Mouse (Mus musculus): Measurements from ENCODE around the gene Vsir. TPM values are rescaled to one million over a fixed set of nuclear protein-coding genes. Genes with fewer than 3 reads are reported as not detected.
A peak's percentile ranks its signal among the peaks of the same experiment; 100 is the strongest.

The Vsir gene
- total RNA-seq, 1 experiment from 2014 or later: 251 TPM

- no peak for ATAC-seq (replicated peaks; ENCODE audit: insufficient number of reproducible peaks, low FRiP score, low TSS enrichment, poor library complexity, severe bottlenecking)
These were observed 4.6 kb downstream of the Vsir start for GRCm38 (mm10) chr10:60351248-60351647.

DNA sequence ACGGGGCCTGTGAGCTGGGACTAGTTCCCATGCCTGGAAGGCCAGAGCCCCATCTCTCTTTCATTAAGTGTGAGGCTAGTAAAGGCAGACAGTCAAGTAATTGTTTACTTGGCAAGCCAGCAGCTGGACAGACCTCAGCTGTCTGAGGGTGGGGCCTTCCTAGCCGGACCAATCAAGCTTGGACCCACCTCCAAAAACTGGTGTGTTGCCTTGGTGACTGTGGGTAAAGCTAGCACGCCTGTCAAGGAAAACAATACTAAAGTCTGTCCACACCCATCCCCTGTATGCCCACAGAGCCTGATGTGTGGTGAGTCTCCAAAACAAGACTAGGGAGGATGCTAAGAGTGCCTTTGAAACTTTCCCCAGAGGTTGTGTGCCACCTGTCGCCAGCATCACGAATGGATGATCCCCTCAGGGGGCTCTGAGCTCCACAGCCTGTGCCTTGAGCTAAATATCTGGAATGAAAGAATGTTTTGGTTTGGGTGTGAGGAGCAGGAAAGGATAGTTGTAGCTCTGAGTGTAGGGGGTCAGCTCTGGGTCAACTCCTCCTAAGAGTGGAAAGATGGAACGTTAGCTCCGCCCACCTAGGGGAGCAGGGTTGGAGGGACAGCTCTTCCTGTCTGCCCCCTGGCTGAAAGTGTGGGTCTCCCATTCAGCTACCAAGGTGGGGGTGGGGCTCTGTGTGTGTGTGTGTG lies 5.3 kb downstream of the Vsir start:
- peak; percentile 59 for ATAC-seq (replicated peaks; ENCODE audit: insufficient number of reproducible peaks, low FRiP score, low TSS enrichment, poor library complexity, severe bottlenecking)

DNA sequence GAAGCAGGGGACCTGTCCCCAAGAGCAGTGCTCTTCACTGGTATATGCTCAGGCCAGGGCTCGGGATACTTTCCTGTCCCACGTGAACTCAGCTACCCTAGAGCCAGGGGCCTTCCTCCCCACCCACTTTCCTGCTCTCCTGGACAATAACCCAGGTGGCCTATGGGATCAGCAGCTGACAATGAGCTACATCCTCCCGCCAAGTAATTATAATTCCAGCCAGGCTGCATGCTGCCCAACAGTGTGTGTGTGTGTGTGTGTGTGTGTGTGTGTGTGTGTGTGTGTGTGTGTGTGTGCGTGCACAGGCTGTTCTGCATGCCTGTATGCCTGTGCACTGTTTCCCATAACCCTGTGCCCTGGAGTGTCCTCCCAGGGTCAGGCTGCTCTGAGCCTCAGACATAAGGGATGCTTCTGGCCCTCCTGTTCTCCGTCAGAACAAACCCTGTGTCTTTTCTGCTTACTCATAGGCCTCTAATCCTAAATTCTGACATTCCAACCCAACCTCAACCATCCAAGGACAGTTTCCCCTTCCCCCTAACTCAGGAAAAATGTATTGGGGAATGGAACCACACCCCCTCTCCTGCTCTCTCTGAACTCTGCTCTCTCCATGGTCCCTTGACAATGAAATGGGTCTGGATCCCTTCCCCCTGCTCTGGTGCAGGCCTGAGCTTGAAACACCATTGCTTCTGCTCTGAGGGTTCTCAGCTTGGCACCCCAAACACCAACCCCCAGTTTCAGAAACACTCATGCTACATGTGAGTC lies 6.8 kb downstream of the Vsir start:
- ATAC-seq (replicated peaks; ENCODE audit: insufficient number of reproducible peaks, low FRiP score, low TSS enrichment, poor library complexity, severe bottlenecking): no peak

GRCm38 (mm10) chr10:60354003-60354325 lies 7.3 kb downstream of the Vsir start:
- ATAC-seq (replicated peaks; ENCODE audit: insufficient number of reproducible peaks, low FRiP score, low TSS enrichment, poor library complexity, severe bottlenecking): no peak

- ATAC-seq (replicated peaks; ENCODE audit: insufficient number of reproducible peaks, low FRiP score, low TSS enrichment, poor library complexity, severe bottlenecking): no peak
These were observed 8.4 kb downstream of the Vsir start for GRCm38 (mm10) chr10:60354881-60355677.

- no peak for ATAC-seq (replicated peaks; ENCODE audit: insufficient number of reproducible peaks, low FRiP score, low TSS enrichment, poor library complexity, severe bottlenecking)
These were observed 10.8 kb downstream of the Vsir start for GRCm38 (mm10) chr10:60357441-60357840.

DNA sequence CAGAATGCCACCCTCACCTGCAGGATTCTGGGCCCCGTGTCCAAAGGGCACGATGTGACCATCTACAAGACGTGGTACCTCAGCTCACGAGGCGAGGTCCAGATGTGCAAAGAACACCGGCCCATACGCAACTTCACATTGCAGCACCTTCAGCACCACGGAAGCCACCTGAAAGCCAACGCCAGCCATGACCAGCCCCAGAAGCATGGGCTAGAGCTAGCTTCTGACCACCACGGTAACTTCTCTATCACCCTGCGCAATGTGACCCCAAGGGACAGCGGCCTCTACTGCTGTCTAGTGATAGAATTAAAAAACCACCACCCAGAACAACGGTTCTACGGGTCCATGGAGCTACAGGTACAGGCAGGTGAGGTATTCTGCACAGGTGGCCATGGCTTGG lies 11.2 kb downstream of the Vsir start:
- ATAC-seq (replicated peaks; ENCODE audit: insufficient number of reproducible peaks, low FRiP score, low TSS enrichment, poor library complexity, severe bottlenecking): no peak

- ATAC-seq (replicated peaks; ENCODE audit: insufficient number of reproducible peaks, low FRiP score, low TSS enrichment, poor library complexity, severe bottlenecking): no peak
These were observed 12.1 kb downstream of the Vsir start for GRCm38 (mm10) chr10:60358776-60359175.

- ATAC-seq (replicated peaks; ENCODE audit: insufficient number of reproducible peaks, low FRiP score, low TSS enrichment, poor library complexity, severe bottlenecking): no peak
These were observed 15.1 kb downstream of the Vsir start for GRCm38 (mm10) chr10:60361615-60362309.

DNA sequence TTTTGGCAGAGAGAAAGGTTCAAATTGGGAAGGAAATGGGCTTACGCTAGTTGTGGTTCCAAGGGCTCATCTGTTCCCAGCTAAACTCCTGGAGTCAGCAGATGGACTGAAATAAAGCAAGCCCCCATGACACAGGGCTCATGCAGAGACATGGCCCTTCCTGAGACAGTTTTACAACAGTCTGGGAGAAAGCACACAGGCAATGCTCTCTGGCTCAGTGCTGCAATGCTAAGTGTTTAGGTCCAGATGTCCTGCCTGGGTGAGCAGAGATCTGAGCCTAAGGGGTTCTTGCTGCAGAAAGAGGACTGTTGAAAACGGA lies 15.6 kb downstream of the Vsir start:
- no peak for ATAC-seq (replicated peaks; ENCODE audit: insufficient number of reproducible peaks, low FRiP score, low TSS enrichment, poor library complexity, severe bottlenecking)

- ATAC-seq (replicated peaks; ENCODE audit: insufficient number of reproducible peaks, low FRiP score, low TSS enrichment, poor library complexity, severe bottlenecking): no peak
These were observed 16.8 kb downstream of the Vsir start for GRCm38 (mm10) chr10:60363426-60363825.

DNA sequence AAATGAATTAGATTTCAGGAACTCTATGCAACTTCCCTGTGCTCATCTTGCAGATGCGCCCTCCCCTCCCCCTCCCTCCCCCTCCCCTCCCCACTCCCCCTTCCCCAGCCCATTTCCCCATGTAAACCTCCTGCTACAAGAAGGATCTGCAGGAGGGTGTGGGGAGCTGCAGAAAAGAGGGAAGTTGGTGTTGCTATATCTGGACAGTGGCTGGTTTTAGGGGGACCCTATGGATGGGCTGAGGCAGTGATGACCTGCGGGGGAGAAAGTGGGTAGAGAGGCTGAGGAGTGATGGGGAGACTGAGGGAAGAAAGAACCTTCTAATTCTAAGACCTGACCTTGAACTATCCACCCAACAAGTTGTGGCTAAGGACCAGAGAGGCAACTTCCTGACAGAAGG lies 20.5 kb downstream of the Vsir start:
- peak; percentile 1; the same call in 1 of the 2 replicates for ATAC-seq (replicated peaks; ENCODE audit: insufficient number of reproducible peaks, low FRiP score, low TSS enrichment, poor library complexity, severe bottlenecking)

DNA sequence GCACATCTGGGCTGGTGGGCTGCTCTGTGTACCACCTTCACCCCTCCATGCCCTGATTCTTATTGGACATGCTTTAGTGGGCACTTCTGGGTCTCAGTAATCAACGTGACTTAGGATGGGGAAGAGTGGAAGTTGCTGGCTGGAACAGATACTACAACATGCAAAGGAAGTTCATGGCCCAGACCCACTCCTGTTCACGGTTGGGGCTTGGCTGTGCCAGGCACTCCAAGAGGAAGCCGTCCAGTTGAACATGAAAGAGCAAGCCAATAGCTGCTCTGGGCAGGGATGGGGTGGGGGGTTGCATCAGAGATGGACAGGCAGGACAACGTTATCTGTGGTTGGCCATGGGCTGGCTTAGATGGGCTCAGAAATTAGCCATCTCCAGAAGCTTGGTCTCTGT lies 21.3 kb downstream of the Vsir start:
- ATAC-seq (replicated peaks; ENCODE audit: insufficient number of reproducible peaks, low FRiP score, low TSS enrichment, poor library complexity, severe bottlenecking): no peak

- ATAC-seq (replicated peaks; ENCODE audit: insufficient number of reproducible peaks, low FRiP score, low TSS enrichment, poor library complexity, severe bottlenecking): peak; percentile 58
These were observed 22.8 kb downstream of the Vsir start for GRCm38 (mm10) chr10:60369405-60369804.

DNA sequence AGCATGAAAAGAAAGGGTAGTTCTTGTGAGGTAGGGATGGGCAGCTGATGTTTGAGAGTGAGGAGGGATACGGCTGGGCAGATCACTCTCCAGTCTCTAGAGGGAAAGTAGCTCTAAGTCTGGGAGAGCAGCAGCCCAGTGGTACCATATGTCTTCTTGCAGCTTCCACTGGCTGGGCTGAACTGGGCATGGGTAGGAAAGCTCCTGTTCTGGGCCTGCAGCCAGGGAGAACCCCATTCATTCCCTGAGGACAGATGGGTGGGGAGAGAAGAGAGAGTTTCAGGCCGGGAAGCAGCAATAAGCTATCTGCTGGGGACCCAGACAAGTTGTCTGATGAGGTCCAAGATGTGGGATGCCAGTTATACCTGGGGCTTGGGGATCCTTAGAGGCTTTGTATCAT lies 23.4 kb downstream of the Vsir start:
- no peak for ATAC-seq (replicated peaks; ENCODE audit: insufficient number of reproducible peaks, low FRiP score, low TSS enrichment, poor library complexity, severe bottlenecking)

GRCm38 (mm10) chr10:60370601-60371061 lies 24.0 kb downstream of the Vsir start:
- no peak for ATAC-seq (replicated peaks; ENCODE audit: insufficient number of reproducible peaks, low FRiP score, low TSS enrichment, poor library complexity, severe bottlenecking)

- ATAC-seq (replicated peaks; ENCODE audit: insufficient number of reproducible peaks, low FRiP score, low TSS enrichment, poor library complexity, severe bottlenecking): peak; percentile 42; the same call in 1 of the 2 replicates
These were observed 25.1 kb downstream of the Vsir start for GRCm38 (mm10) chr10:60371596-60372386.

- no peak for ATAC-seq (replicated peaks; ENCODE audit: insufficient number of reproducible peaks, low FRiP score, low TSS enrichment, poor library complexity, severe bottlenecking)
These were observed 26.9 kb downstream of the Vsir start for GRCm38 (mm10) chr10:60373543-60373936.

Data from monocyte, adult 5-6 weeks (primary cell).